Mouse (Mus musculus): Measurements from ENCODE around the gene Klhl20. TPM values are rescaled to one million over a fixed set of nuclear protein-coding genes. Genes with fewer than 3 reads are reported as not detected.
"Not testable (repeated sequence)": the region's sequence is repeated elsewhere in the genome, so short reads cannot be mapped to it uniquely, and the experiment has no call there.

The Klhl20 gene
- 15.8 TPM for polyA plus RNA-seq (2021)

DNA sequence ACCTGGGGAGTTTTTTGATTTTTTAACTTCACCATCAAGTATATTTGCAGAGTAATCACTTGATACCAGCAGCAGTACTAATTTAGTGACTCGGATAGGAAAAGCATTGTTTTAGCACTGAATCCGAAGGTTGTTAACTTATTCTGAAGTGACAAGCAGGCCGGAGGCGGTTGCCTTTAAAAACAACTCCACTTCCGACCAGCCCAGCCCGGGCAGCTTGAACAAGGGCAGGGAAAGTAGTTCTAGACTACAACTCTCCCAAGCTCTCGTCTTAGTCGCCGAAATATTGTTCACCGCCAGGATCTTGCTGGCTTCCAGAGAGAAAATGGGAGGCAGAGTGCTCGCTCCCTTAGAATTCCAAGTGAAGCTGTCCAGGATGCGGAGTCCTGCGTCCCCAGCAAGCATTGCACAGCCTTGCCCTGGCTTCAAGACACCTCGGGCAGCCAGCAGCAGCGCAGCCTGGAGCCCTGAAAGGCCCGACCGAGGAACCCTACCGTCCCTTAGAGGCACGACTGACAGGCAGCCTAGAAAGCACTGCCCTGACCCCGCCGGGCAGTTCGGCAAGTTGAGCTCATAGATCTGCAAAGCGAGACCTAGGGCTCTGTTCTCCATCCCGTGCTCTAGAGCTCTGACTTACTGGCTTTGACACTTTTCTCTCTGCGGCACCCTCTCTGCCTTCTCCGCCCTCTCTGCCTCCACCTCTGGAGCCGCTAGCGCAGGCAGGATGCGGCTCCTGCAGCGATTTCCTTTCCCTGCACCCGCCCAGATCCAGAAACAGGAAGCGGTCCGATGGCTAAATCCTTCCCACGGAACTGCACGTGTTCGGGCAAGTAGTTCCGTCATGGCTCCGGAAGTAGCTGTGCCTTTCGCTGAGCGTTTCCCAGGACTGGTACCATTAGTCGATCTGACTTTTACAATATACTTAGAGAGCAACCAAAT lies at the start of gene Klhl20:
Gene Klhl20 (minus strand): TSS at position 786 of the 939 bp plus-strand sequence.
- CTCF ChIA-PET = interaction anchor here (1.0 kb wide), 1 partner anchor 20 kb away, joined by 3 read pairs; no protein-coding TSS in a partner anchor
- in situ Hi-C loops (cut with MboI; ENCODE audit: low pct_unique_long_range_greater_than_20kb) = no loop called here
- peak; percentile 95 for ATAC-seq

GRCm38 (mm10) chr1:161180674-161181073 lies 49.4 kb upstream of the Klhl20 start:
- ATAC-seq = no peak
- POLR2A ChIA-PET = no interaction called here
- no peak for DNase-seq (ENCODE audit: low read depth, low spot score)
- in situ Hi-C loops (cut with MboI; ENCODE audit: low pct_unique_long_range_greater_than_20kb) = no loop called here
- TF ChIP-seq CTCF (IDR thresholded peaks at IDR 0.05) = peak; percentile 83
- peaks cover 13% of the 10 kb centered on the region for H3K27me3 ChIP-seq
- CTCF ChIA-PET = interaction anchor here (1.1 to 1.4 kb wide), 4 partner anchors 8 to 15 kb away, joined by 3 read pairs; no protein-coding TSS in a partner anchor

More for the DNA sequence above, at the start of gene Klhl20:
- peak; percentile 69 for DNase-seq (ENCODE audit: low read depth, low spot score)
- H3K27me3 ChIP-seq = no peaks in the 10 kb centered on the region
- no peak for TF ChIP-seq CTCF (IDR thresholded peaks at IDR 0.05)
- POLR2A ChIA-PET = interaction anchor here (0.6 to 1.4 kb wide), 3 partner anchors 17 to 95 kb away, joined by 3 read pairs; no protein-coding TSS in a partner anchor

GRCm38 (mm10) chr1:161170651-161171050 lies 39.3 kb upstream of the Klhl20 start:
- in situ Hi-C loops (cut with MboI; ENCODE audit: low pct_unique_long_range_greater_than_20kb) = loop anchor here (5.0 to 10.0 kb wide), 2 partner anchors 83 to 426 kb away; no protein-coding TSS in a partner anchor
- peak; percentile 97 for TF ChIP-seq CTCF (IDR thresholded peaks at IDR 0.05)
- DNase-seq (ENCODE audit: low read depth, low spot score) (no peak), ATAC-seq (peak; percentile 95)
- CTCF ChIA-PET = interaction anchor here (0.8 to 1.6 kb wide), 4 partner anchors 10 to 25 kb away, joined by 3 to 4 read pairs (median 4); no protein-coding TSS in a partner anchor
- POLR2A ChIA-PET = no interaction called here
- peaks cover 36% of the 10 kb centered on the region for H3K27me3 ChIP-seq

- in situ Hi-C loops (cut with MboI; ENCODE audit: low pct_unique_long_range_greater_than_20kb) = no loop called here
- DNase-seq (ENCODE audit: low read depth, low spot score) = no peak
- POLR2A ChIA-PET = no interaction called here
- CTCF ChIA-PET = interaction anchor here (1.4 to 1.5 kb wide), 2 partner anchors 13 to 36 kb away, joined by 3 read pairs; no protein-coding TSS in a partner anchor
- peaks cover 15% of the 10 kb centered on the region for H3K27me3 ChIP-seq
- ATAC-seq = no peak
- no peak for TF ChIP-seq CTCF (IDR thresholded peaks at IDR 0.05)
These were observed 29.0 kb upstream of the Klhl20 start for GRCm38 (mm10) chr1:161160266-161160665.

DNA sequence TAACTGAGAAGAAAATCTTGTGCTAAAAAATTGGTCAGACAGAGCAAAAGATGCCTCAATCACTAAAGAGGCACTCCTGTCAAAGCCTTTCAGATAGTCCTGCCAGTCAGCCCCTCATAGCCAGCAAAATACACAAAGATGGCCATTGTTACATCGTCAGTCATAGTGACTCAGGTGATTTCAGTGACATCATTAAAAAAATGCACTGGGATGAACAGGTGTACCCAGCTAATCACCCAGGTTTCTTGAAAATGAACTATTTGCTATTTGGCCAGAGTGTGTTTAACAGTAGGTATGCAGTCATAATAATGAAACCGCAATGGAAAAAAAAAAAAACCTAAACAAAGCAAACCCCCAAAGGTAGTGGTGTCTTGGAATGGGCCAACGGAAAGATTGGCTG lies 27.9 kb upstream of the Klhl20 start, which contains the start of gene Tex50:
Gene Tex50 (minus strand): TSS at position 101 of the 400 bp plus-strand sequence.
- ATAC-seq = no peak
- in situ Hi-C loops (cut with MboI; ENCODE audit: low pct_unique_long_range_greater_than_20kb) = no loop called here
- no peak for TF ChIP-seq CTCF (IDR thresholded peaks at IDR 0.05)
- POLR2A ChIA-PET = no interaction called here
- CTCF ChIA-PET = no interaction called here
- peaks cover 18% of the 10 kb centered on the region for H3K27me3 ChIP-seq
- DNase-seq (ENCODE audit: low read depth, low spot score) = no peak

GRCm38 (mm10) chr1:161156546-161156945 lies 25.2 kb upstream of the Klhl20 start:
- CTCF ChIA-PET = no interaction called here
- peaks cover 15% of the 10 kb centered on the region for H3K27me3 ChIP-seq

GRCm38 (mm10) chr1:161151098-161151497 lies 19.8 kb upstream of the Klhl20 start:
- CTCF ChIA-PET = interaction anchor here (1.0 kb wide), 1 partner anchor 19 kb away, joined by 3 read pairs; no protein-coding TSS in a partner anchor
- no peak for TF ChIP-seq CTCF (IDR thresholded peaks at IDR 0.05)
- in situ Hi-C loops (cut with MboI; ENCODE audit: low pct_unique_long_range_greater_than_20kb) = no loop called here
- H3K27me3 ChIP-seq = peaks cover 16% of the 10 kb centered on the region
- POLR2A ChIA-PET = no interaction called here
- no peak for ATAC-seq
- no peak for DNase-seq (ENCODE audit: low read depth, low spot score)

More at GRCm38 (mm10) chr1:161156546-161156945, 25.2 kb upstream of the Klhl20 start:
- in situ Hi-C loops (cut with MboI; ENCODE audit: low pct_unique_long_range_greater_than_20kb) = no loop called here
- DNase-seq (ENCODE audit: low read depth, low spot score) (no peak), ATAC-seq (no peak)
- no peak for TF ChIP-seq CTCF (IDR thresholded peaks at IDR 0.05)
- POLR2A ChIA-PET = interaction anchor here (0.6 to 1.0 kb wide), 2 partner anchors 17 to 694 kb away, joined by 3 to 5 read pairs; no protein-coding TSS in a partner anchor

- TF ChIP-seq CTCF (IDR thresholded peaks at IDR 0.05) = no peak
- no peak for ATAC-seq
These were observed 16.6 kb upstream of the Klhl20 start for GRCm38 (mm10) chr1:161147888-161148287.

GRCm38 (mm10) chr1:161145611-161146010 lies 14.3 kb upstream of the Klhl20 start:
- CTCF ChIA-PET; ATAC-seq; POLR2A ChIA-PET; in situ Hi-C loops (cut with MboI; ENCODE audit: low pct_unique_long_range_greater_than_20kb); H3K27me3 ChIP-seq; DNase-seq (ENCODE audit: low read depth, low spot score): not testable (repeated sequence)

More at GRCm38 (mm10) chr1:161147888-161148287, 16.6 kb upstream of the Klhl20 start:
- no peak for DNase-seq (ENCODE audit: low read depth, low spot score)
- in situ Hi-C loops (cut with MboI; ENCODE audit: low pct_unique_long_range_greater_than_20kb) = no loop called here
- peaks cover 4% of the 10 kb centered on the region for H3K27me3 ChIP-seq
- ChIA-PET POLR2A (no interaction called here), CTCF (no interaction called here)

DNA sequence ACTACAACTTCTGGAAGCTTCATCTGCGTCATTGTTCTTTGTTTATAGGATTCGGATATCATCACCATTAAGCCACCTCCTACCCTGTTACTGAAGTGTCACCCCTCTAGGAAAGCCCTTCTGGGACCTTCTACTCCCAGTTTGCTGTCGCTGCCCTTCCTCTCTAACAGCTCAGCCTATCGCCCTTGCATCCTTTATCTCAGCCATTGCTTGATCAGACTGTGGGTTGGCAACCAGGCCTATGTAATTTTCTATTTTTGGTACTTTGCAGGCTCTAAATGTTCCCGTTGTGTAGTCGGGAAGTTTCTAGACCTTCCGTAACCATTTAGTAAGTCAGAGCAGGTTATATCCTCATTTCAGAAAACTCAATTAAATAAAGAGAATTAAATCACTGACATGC lies 11.9 kb upstream of the Klhl20 start:
- DNase-seq (ENCODE audit: low read depth, low spot score) (no peak), ATAC-seq (no peak)
- in situ Hi-C loops (cut with MboI; ENCODE audit: low pct_unique_long_range_greater_than_20kb) = no loop called here
- ChIA-PET CTCF (no interaction called here), POLR2A (no interaction called here)
- no peak for TF ChIP-seq CTCF (IDR thresholded peaks at IDR 0.05)
- H3K27me3 ChIP-seq = no peaks in the 10 kb centered on the region
